Mouse (Mus musculus) lung, postnatal 36 days (tissue): ENCODE results near the gene Zfp626.
"Not testable (repeated sequence)": the region's sequence is repeated elsewhere in the genome, so short reads cannot be mapped to it uniquely, and the experiment has no call there.

Source experiments
- DNase-seq: peaks from one replicate; pipeline ENCODE4 v3.0.0; 2022; ENCODE audit warnings: mixed read lengths

Zfp626 gene

GRCm38 (mm10) chr7:27806896-27807295 is at the start of gene Zfp626:
Gene Zfp626, plus strand, starts transcription at chr7:27807196.
- not testable (repeated sequence) for DNase-seq

- DNase-seq = no peak
Measured at GRCm38 (mm10) chr7:27765176-27765886, 41.7 kb upstream of the Zfp626 start.

GRCm38 (mm10) chr7:27789306-27789705 is 17.7 kb upstream of the Zfp626 start:
- no peak for DNase-seq

- not testable (repeated sequence) for DNase-seq
Measured at GRCm38 (mm10) chr7:27793865-27794264, 13.1 kb upstream of the Zfp626 start.

- DNase-seq = no peak
Measured at GRCm38 (mm10) chr7:27794566-27794965, 12.4 kb upstream of the Zfp626 start.

- DNase-seq = no peak
Measured at GRCm38 (mm10) chr7:27797906-27798811, 8.8 kb upstream of the Zfp626 start.

GRCm38 (mm10) chr7:27801137-27801536 is 5.9 kb upstream of the Zfp626 start:
- peak; percentile 14 for DNase-seq

- no peak for DNase-seq
Measured at GRCm38 (mm10) chr7:27802986-27803385, 4.0 kb upstream of the Zfp626 start.

- DNase-seq = peak; percentile 92
Measured at GRCm38 (mm10) chr7:27804297-27805030, 2.5 kb upstream of the Zfp626 start.

GRCm38 (mm10) chr7:27807305-27807704 is 309 bp downstream of the Zfp626 start:
- DNase-seq = not testable (repeated sequence)

- no peak for DNase-seq
Measured at GRCm38 (mm10) chr7:27818526-27819110, 11.6 kb downstream of the Zfp626 start.

GRCm38 (mm10) chr7:27822611-27823010 is 15.6 kb downstream of the Zfp626 start:
- no peak for DNase-seq

- no peak for DNase-seq
Measured at GRCm38 (mm10) chr7:27834131-27834530, 27.1 kb downstream of the Zfp626 start.

- peak; percentile 1 for DNase-seq
Measured at GRCm38 (mm10) chr7:27837896-27838295, 30.9 kb downstream of the Zfp626 start.

- DNase-seq = peak; percentile 94
Measured at GRCm38 (mm10) chr7:27838323-27839249, 31.6 kb downstream of the Zfp626 start, which contains the start of gene Zfp59. Gene Zfp59, plus strand, starts transcription at chr7:27838607.

- DNase-seq = no peak
Measured at GRCm38 (mm10) chr7:27839596-27839995, 32.6 kb downstream of the Zfp626 start.

- no peak for DNase-seq
Measured at GRCm38 (mm10) chr7:27840104-27840503, 33.1 kb downstream of the Zfp626 start.

GRCm38 (mm10) chr7:27857227-27857626 is 50.2 kb downstream of the Zfp626 start, which contains the start of gene Zfp607a:
Gene Zfp607a, plus strand, starts transcription at chr7:27857527.
- DNase-seq = no peak

GRCm38 (mm10) chr7:27859301-27860251 is 52.6 kb downstream of the Zfp626 start:
- peak; percentile 11 for DNase-seq
